Mouse (Mus musculus): Measurements from ENCODE around the gene Nyap2. TPM values are rescaled to one million over a fixed set of nuclear protein-coding genes. Genes with fewer than 3 reads are reported as not detected.
"Not testable (repeated sequence)": the region's sequence is repeated elsewhere in the genome, so short reads cannot be mapped to it uniquely, and the experiment has no call there.

The Nyap2 gene
- polyA plus RNA-seq, 1 experiment from 2014 or later, result 0.09 TPM

DNA sequence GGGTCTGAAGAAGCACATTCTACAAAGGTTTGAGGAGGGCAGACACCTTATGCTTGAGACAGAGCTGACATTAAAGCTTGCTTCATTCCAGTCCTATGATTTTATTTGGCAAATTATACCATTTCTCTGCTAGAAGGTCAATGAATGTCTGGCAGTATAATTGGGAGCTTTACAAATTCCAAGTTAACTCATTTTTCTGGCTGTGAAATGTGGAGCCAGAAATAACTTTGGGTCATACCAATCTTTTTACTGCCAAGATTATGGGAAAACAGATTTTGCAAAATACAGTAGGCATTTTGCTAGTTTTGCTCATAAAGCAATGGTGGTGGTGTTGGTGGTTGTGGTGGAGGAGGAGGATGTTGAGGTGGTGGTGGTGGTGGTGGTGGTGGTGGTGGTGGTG is 96.0 kb downstream of the Nyap2 start:
- H3K27ac ChIP-seq (ENCODE audit: low read length), result no peak overlapping the region
- H3K9ac ChIP-seq (ENCODE audit: low read length), result no peak overlapping the region
- no peak overlapping the region for H3K4me3 ChIP-seq (ENCODE audit: low read length)
- no peaks in the 10 kb centered on the region for H3K36me3 ChIP-seq (ENCODE audit: control insufficient read depth, insufficient read depth, low read length)
- H3K9me3 ChIP-seq (ENCODE audit: control insufficient read depth, low read length), result no peaks in the 10 kb centered on the region
- no peaks in the 10 kb centered on the region for H3K4me1 ChIP-seq (replicated peaks; ENCODE audit: control insufficient read depth, insufficient read depth, low read length)
- no peak for ATAC-seq (ENCODE audit: low read depth)
- no peaks in the 10 kb centered on the region for H3K27me3 ChIP-seq (ENCODE audit: control insufficient read depth, insufficient read depth, low read depth, low read length)
- no peak overlapping the region for H3K4me2 ChIP-seq (ENCODE audit: low read depth, low read length)

- Histone ChIP-seq H3K27ac (ENCODE audit: low read length) (no peak overlapping the region), H3K27me3 (ENCODE audit: control insufficient read depth, insufficient read depth, low read depth, low read length) (no peaks in the 10 kb centered on the region), H3K9me3 (ENCODE audit: control insufficient read depth, low read length) (no peaks in the 10 kb centered on the region), H3K4me1 (replicated peaks; ENCODE audit: control insufficient read depth, insufficient read depth, low read length) (no peaks in the 10 kb centered on the region), H3K4me2 (ENCODE audit: low read depth, low read length) (no peak overlapping the region), H3K36me3 (ENCODE audit: control insufficient read depth, insufficient read depth, low read length) (no peaks in the 10 kb centered on the region), H3K4me3 (ENCODE audit: low read length) (no peak overlapping the region), H3K9ac (ENCODE audit: low read length) (no peak overlapping the region)
- WGBS, result 64% methylated on average over 1 of the region's 1 CpGs
- ATAC-seq (ENCODE audit: low read depth), result no peak
These were observed 96.6 kb downstream of the Nyap2 start for GRCm38 (mm10) chr1:81173303-81173702.

GRCm38 (mm10) chr1:81179725-81180124 is 103.0 kb downstream of the Nyap2 start:
- WGBS, result 89% methylated on average over 4 of the region's 4 CpGs
- Histone ChIP-seq H3K9ac (ENCODE audit: low read length) (no peak overlapping the region), H3K4me1 (replicated peaks; ENCODE audit: control insufficient read depth, insufficient read depth, low read length) (no peaks in the 10 kb centered on the region), H3K36me3 (ENCODE audit: control insufficient read depth, insufficient read depth, low read length) (no peaks in the 10 kb centered on the region), H3K9me3 (ENCODE audit: control insufficient read depth, low read length) (no peaks in the 10 kb centered on the region), H3K4me3 (ENCODE audit: low read length) (no peak overlapping the region), H3K27ac (ENCODE audit: low read length) (no peak overlapping the region), H3K4me2 (ENCODE audit: low read depth, low read length) (no peak overlapping the region), H3K27me3 (ENCODE audit: control insufficient read depth, insufficient read depth, low read depth, low read length) (no peaks in the 10 kb centered on the region)
- ATAC-seq (ENCODE audit: low read depth), result no peak

DNA sequence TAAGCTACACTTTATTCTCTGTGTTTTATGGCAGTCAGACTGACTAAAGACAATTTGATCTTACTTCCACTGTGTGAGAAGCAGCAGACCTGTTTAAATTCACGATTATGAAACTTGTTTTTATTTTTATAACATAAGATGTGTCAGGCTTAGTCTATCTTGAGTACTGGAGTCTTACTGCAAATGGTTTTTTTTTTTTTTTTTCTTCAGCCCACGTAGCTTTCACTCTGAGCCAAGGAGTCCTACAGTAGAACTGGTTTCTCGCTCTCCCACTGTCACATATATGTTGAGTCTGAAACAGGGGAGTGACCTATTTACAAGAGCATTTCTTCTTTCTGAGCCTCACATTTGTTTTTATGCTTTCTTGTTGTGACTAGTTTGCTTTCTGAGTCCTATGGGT is 103.9 kb downstream of the Nyap2 start:
- Histone ChIP-seq H3K4me1 (replicated peaks; ENCODE audit: control insufficient read depth, insufficient read depth, low read length) (no peaks in the 10 kb centered on the region), H3K4me3 (ENCODE audit: low read length) (no peak overlapping the region), H3K27me3 (ENCODE audit: control insufficient read depth, insufficient read depth, low read depth, low read length) (no peaks in the 10 kb centered on the region), H3K9me3 (ENCODE audit: control insufficient read depth, low read length) (no peaks in the 10 kb centered on the region), H3K4me2 (ENCODE audit: low read depth, low read length) (no peak overlapping the region), H3K27ac (ENCODE audit: low read length) (no peak overlapping the region), H3K9ac (ENCODE audit: low read length) (no peak overlapping the region), H3K36me3 (ENCODE audit: control insufficient read depth, insufficient read depth, low read length) (no peaks in the 10 kb centered on the region)
- ATAC-seq (ENCODE audit: low read depth), result no peak
- WGBS, result 63% methylated on average over 3 of the region's 3 CpGs

- Histone ChIP-seq H3K9ac (ENCODE audit: low read length) (no peak overlapping the region), H3K27me3 (ENCODE audit: control insufficient read depth, insufficient read depth, low read depth, low read length) (no peaks in the 10 kb centered on the region), H3K4me2 (ENCODE audit: low read depth, low read length) (no peak overlapping the region), H3K36me3 (ENCODE audit: control insufficient read depth, insufficient read depth, low read length) (no peaks in the 10 kb centered on the region), H3K27ac (ENCODE audit: low read length) (no peak overlapping the region), H3K4me1 (replicated peaks; ENCODE audit: control insufficient read depth, insufficient read depth, low read length) (no peaks in the 10 kb centered on the region), H3K9me3 (ENCODE audit: control insufficient read depth, low read length) (no peaks in the 10 kb centered on the region), H3K4me3 (ENCODE audit: low read length) (no peak overlapping the region)
- ATAC-seq (ENCODE audit: low read depth), result no peak
- WGBS, result 71% methylated on average over 2 of the region's 2 CpGs
These were observed 132.8 kb downstream of the Nyap2 start for GRCm38 (mm10) chr1:81209536-81209935.

DNA sequence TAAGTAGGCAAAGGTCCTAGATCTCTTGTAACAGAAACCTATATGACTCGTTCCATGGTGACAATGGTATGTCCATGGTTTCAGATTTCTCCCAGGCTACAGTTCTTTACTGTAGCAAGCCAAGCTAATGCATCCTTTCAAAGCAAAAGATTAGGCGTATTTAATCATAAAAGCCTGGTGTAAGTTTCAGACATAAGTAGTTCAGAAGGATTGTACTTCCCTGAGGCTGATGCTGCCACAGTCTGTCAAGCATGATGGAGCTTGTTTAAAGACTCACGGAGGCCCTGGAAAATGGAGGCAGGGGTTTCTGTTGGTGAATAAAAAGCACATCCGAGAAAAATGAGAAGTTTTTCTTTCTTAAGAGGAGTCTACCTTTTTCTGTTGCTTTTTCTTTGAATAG is 134.7 kb downstream of the Nyap2 start:
- Histone ChIP-seq H3K27ac (ENCODE audit: low read length) (no peak overlapping the region), H3K4me2 (ENCODE audit: low read depth, low read length) (no peak overlapping the region), H3K4me1 (replicated peaks; ENCODE audit: control insufficient read depth, insufficient read depth, low read length) (no peaks in the 10 kb centered on the region), H3K9me3 (ENCODE audit: control insufficient read depth, low read length) (no peaks in the 10 kb centered on the region), H3K27me3 (ENCODE audit: control insufficient read depth, insufficient read depth, low read depth, low read length) (no peaks in the 10 kb centered on the region), H3K36me3 (ENCODE audit: control insufficient read depth, insufficient read depth, low read length) (no peaks in the 10 kb centered on the region), H3K9ac (ENCODE audit: low read length) (no peak overlapping the region), H3K4me3 (ENCODE audit: low read length) (no peak overlapping the region)
- ATAC-seq (ENCODE audit: low read depth), result no peak
- 57% methylated on average over 4 of the region's 4 CpGs for WGBS

GRCm38 (mm10) chr1:81219790-81220189 is 143.0 kb downstream of the Nyap2 start:
- 40% methylated on average over 1 of the region's 1 CpGs for WGBS
- Histone ChIP-seq H3K36me3 (ENCODE audit: control insufficient read depth, insufficient read depth, low read length) (no peaks in the 10 kb centered on the region), H3K9me3 (ENCODE audit: control insufficient read depth, low read length) (no peaks in the 10 kb centered on the region), H3K9ac (ENCODE audit: low read length) (no peak overlapping the region), H3K27ac (ENCODE audit: low read length) (no peak overlapping the region), H3K27me3 (ENCODE audit: control insufficient read depth, insufficient read depth, low read depth, low read length) (no peaks in the 10 kb centered on the region), H3K4me1 (replicated peaks; ENCODE audit: control insufficient read depth, insufficient read depth, low read length) (no peaks in the 10 kb centered on the region), H3K4me2 (ENCODE audit: low read depth, low read length) (no peak overlapping the region), H3K4me3 (ENCODE audit: low read length) (no peak overlapping the region)
- ATAC-seq (ENCODE audit: low read depth), result no peak

DNA sequence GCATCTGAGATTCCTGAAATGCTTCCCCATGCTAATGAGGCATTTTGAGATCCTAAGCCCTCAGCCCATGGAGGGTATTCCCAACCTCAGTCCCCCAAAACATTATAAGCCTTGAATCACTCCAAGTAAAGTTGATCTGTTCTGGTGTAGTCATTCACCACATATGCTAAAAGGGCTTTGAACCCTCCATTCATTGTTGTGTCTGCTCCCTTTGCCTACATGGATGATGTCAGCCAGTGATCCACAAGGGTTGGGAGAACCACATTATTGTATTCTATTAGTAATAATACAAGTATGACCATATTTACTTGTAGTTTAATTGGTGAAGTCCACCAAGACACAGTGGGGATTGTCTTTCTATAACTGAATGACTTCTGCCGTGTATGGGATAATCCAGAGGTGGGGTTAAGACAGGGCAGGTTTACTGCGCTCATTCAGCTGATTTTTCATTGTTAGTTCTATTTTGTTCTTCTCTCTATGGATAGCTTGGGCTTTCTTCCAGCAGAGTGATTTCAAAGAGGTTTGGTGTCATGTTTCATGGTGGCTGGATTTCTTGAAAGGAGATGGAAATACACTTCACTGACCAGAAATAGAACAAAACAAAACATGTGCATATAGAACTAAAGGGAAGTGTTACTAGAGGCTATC is 155.1 kb downstream of the Nyap2 start:
- H3K4me3 ChIP-seq (ENCODE audit: low read length), result no peak overlapping the region
- no peak overlapping the region for H3K27ac ChIP-seq (ENCODE audit: low read length)
- no peaks in the 10 kb centered on the region for H3K9me3 ChIP-seq (ENCODE audit: control insufficient read depth, low read length)
- H3K4me1 ChIP-seq (replicated peaks; ENCODE audit: control insufficient read depth, insufficient read depth, low read length), result no peaks in the 10 kb centered on the region
- no peak overlapping the region for H3K4me2 ChIP-seq (ENCODE audit: low read depth, low read length)
- no peak for ATAC-seq (ENCODE audit: low read depth)
- H3K27me3 ChIP-seq (ENCODE audit: control insufficient read depth, insufficient read depth, low read depth, low read length), result no peaks in the 10 kb centered on the region
- no peaks in the 10 kb centered on the region for H3K36me3 ChIP-seq (ENCODE audit: control insufficient read depth, insufficient read depth, low read length)
- WGBS, result 55% methylated on average over 2 of the region's 2 CpGs
- no peak overlapping the region for H3K9ac ChIP-seq (ENCODE audit: low read length)

DNA sequence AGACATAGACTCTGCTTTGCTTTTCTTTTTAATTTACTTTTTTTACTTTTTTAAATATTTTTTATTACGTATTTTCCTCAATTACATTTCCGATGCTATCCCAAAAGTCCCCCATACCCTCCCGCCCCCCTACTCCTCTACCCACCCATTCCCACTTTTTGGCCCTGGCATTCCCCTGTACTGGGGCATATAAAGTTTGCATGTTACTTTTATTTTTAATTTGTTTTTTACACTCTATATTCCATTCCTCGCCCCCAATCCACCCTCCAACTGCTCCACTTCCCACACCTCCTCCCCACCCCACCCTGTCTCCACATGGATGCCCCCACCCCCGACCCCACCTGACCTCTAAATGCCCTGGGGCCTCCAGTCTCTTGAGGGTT is 155.6 kb downstream of the Nyap2 start:
- H3K27ac ChIP-seq (ENCODE audit: low read length), result not testable (repeated sequence)

More for the DNA sequence above, 155.6 kb downstream of the Nyap2 start:
- H3K27me3 ChIP-seq (ENCODE audit: control insufficient read depth, insufficient read depth, low read depth, low read length); ATAC-seq (ENCODE audit: low read depth); H3K4me1 ChIP-seq (replicated peaks; ENCODE audit: control insufficient read depth, insufficient read depth, low read length); H3K9ac ChIP-seq (ENCODE audit: low read length); H3K4me3 ChIP-seq (ENCODE audit: low read length); H3K9me3 ChIP-seq (ENCODE audit: control insufficient read depth, low read length); H3K4me2 ChIP-seq (ENCODE audit: low read depth, low read length); H3K36me3 ChIP-seq (ENCODE audit: control insufficient read depth, insufficient read depth, low read length): not testable (repeated sequence)
- 84% methylated on average over 5 of the region's 5 CpGs for WGBS

Measured in lung, embryonic 16.5 days (tissue).